Mouse (Mus musculus) heart, embryonic 15.5 days (tissue): ENCODE results near the gene 4921509C19Rik. TPM values are rescaled to one million over a fixed set of nuclear protein-coding genes. Genes with fewer than 3 reads are reported as not detected.
"Not testable (repeated sequence)": the region's sequence is repeated elsewhere in the genome, so short reads cannot be mapped to it uniquely, and the experiment has no call there.

Experiments
- ATAC-seq: fragments of 200-750 bp; cut with Nextera tagmentation; replicated peaks from 2 replicates; pipeline ENCODE4 v1.8.0; 2017; ENCODE audit warnings: low read depth, moderate TSS enrichment; ENCODE audit not compliant: insufficient number of reproducible peaks, insufficient read depth, low FRiP score
- H3K27ac ChIP-seq: fragments of 300-500 bp; sonication (generic); 2 replicates; pipeline ENCODE4 v1.5.1; 2015; ENCODE audit warnings: mild to moderate bottlenecking, inconsistent platforms
- H3K27me3 ChIP-seq: fragments of 300-500 bp; sonication (generic); 2 replicates; pipeline ENCODE4 v1.6.1; 2015; ENCODE audit warnings: inconsistent platforms
- H3K36me3 ChIP-seq: fragments of 300-500 bp; sonication (generic); 2 replicates; pipeline ENCODE4 v1.6.1; 2015; ENCODE audit warnings: mild to moderate bottlenecking, inconsistent platforms
- H3K4me1 ChIP-seq: fragments of 300-500 bp; sonication (generic); replicated peaks from 2 replicates; pipeline ENCODE4 v1.6.1; 2015; ENCODE audit warnings: inconsistent platforms
- H3K4me2 ChIP-seq: fragments of 300-500 bp; sonication (generic); 2 replicates; pipeline ENCODE4 v1.6.1; 2015; ENCODE audit warnings: inconsistent platforms, mild to moderate bottlenecking, moderate library complexity
- H3K4me3 ChIP-seq: fragments of 300-500 bp; sonication (generic); 2 replicates; pipeline ENCODE4 v1.5.1; 2015; ENCODE audit warnings: mild to moderate bottlenecking, inconsistent platforms
- H3K9ac ChIP-seq: fragments of 300-500 bp; sonication (generic); 2 replicates; pipeline ENCODE4 v1.6.1; 2015; ENCODE audit warnings: mild to moderate bottlenecking, inconsistent platforms
- H3K9me3 ChIP-seq: fragments of 300-500 bp; sonication (generic); replicated peaks from 2 replicates; pipeline ENCODE4 v1.6.1; 2016; ENCODE audit warnings: inconsistent platforms
- WGBS: fragments of 180-500 bp; shearing (Covaris S2); methylation state at CpG from one replicate; pipeline ENCODE4 v1.1.7; 2015; ENCODE audit warnings: mixed read lengths; 5-methylcytosine and 5-hydroxymethylcytosine counted together
- polyA plus RNA-seq: library from polyadenylated mRNA; unstranded; fragments of >200 nt; fragmentation: Nextera tagmentation; extraction: Ambion mirVana; gene quantifications from 2 replicates; pipeline ENCODE4 v1.2.1, GENCODE M21; 2015

Gene 4921509C19Rik
- polyA plus RNA-seq, 1 experiment from 2014 or later, result not detected

GRCm38 (mm10) chr2:151434971-151435370 lies 41.0 kb downstream of the 4921509C19Rik start:
- not testable (repeated sequence) for ATAC-seq, H3K9ac ChIP-seq, H3K4me1 ChIP-seq, H3K27me3 ChIP-seq, H3K27ac ChIP-seq, H3K36me3 ChIP-seq, H3K4me3 ChIP-seq, H3K9me3 ChIP-seq, H3K4me2 ChIP-seq
- 66% methylated on average over 4 of the region's 4 CpGs for WGBS

GRCm38 (mm10) chr2:151434203-151434602 lies 41.8 kb downstream of the 4921509C19Rik start:
- H3K4me1 ChIP-seq, H3K27ac ChIP-seq, H3K36me3 ChIP-seq, H3K9me3 ChIP-seq, H3K9ac ChIP-seq, ATAC-seq, H3K4me2 ChIP-seq, H3K27me3 ChIP-seq, H3K4me3 ChIP-seq: not testable (repeated sequence)
- 54% methylated on average over 4 of the region's 4 CpGs for WGBS

Other genes starting within 250 kb of the 4921509C19Rik start
- gene Nsfl1c, start 18.0 kb upstream of the 4921509C19Rik start, polyA plus RNA-seq, result 135 and 152 TPM in 2 replicates
- 630 and 641 TPM in 2 replicates for gene Fkbp1a, start 66.3 kb upstream of the 4921509C19Rik start, polyA plus RNA-seq
- 1.9 and 2.0 TPM in 2 replicates for gene Sdcbp2, start 96.5 kb upstream of the 4921509C19Rik start, polyA plus RNA-seq
- gene Snph, start 156.4 kb upstream of the 4921509C19Rik start, polyA plus RNA-seq, result 0.18 and 0.25 TPM in 2 replicates
- not detected in 2 replicates for gene Rad21l, start 192.4 kb upstream of the 4921509C19Rik start, polyA plus RNA-seq
- gene Tmem74b, start 225.9 kb upstream of the 4921509C19Rik start, polyA plus RNA-seq, result 2.5 and 2.8 TPM in 2 replicates